Mouse (Mus musculus): Measurements from ENCODE around the gene Fam161b.

DNA sequence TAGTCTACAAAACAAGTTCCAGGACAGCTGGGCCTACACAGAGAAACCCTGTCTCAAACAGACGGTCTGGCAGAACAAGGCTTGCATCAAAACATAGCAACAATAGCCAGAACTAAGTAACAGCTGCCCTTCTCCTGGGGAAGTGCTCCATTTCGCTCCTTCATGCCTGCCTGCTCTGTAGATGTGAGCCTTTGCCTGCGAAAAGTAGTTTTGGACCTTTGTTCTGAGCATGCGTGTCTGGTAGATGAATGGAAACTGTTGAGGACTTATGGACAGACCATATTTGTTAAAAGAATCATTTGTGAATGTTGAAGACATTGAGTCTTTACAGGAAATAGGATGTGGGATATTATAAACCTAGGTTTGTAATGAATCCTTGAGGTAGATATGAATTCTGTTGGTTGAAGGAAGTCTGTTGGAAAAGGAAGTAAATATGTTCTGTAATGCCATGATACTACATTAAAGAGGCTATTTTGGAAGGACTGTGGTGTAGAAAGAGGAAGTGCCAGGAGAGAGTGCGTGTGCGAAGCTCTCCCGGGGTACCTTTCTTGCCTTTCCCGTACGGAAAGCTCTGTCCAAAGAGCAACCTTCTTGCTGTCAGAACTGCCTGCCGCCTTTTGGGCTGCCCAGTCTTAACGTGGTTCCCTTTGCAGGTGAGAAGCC lies 24.5 kb downstream of the Fam161b start:
- TF ChIP-seq CTCF (IDR thresholded peaks at IDR 0.05; ENCODE audit: borderline replicate concordance, insufficient read depth, low read length) (no peak), POLR2A (IDR thresholded peaks at IDR 0.05; ENCODE audit: low read depth, low read length) (no peak)
